Mouse (Mus musculus) liver, postnatal 0 days (tissue): Measurements from ENCODE around the gene Tmem131.

Experiments
- CTCF ChIP-seq: sonication (generic); IDR thresholded peaks from 2 replicates; pipeline ENCODE4 v1.5.1; 2016; ENCODE audit warnings: antibody characterized with exemption, low read depth
- EP300 ChIP-seq: IDR thresholded peaks from 2 replicates; pipeline ENCODE4 v1.6.1; 2016; ENCODE audit warnings: antibody characterized with exemption, low read depth, mild to moderate bottlenecking

DNA sequence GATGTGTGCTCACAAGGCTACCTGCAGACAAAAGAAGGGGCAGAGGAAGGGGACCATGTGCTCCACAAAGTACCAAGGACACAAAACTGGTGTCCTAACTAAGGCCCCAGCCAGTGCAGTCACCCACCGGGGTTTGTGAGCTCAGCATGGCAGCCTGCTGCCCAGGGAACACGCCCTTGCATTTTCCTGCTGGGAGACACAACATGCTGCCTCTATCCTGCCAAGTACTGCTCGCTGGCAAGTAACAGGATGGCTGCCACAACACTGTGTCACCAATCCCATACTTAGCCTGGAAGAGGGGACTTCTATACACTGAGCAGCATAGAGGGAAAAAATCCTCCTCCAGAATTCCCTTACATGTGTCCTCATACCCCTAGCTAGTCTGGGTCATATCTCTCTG, 78.7 kb downstream of the Tmem131 start:
- no peak for TF ChIP-seq EP300
- TF ChIP-seq CTCF = no peak
